Mouse (Mus musculus) heart, postnatal 0 days (tissue): ENCODE measurements at regions not wholly inside any gene's neighbourhood (a gene's known extent, or its start where the extent isn't known, plus 50 kb on each side); places are given as distances from the start of the nearest gene placed in this dataset.
A peak's percentile ranks its signal among the peaks of the same experiment; 100 is the strongest.

Experiments used
- ATAC-seq: fragments of 200-750 bp; cut with Nextera tagmentation; 2 replicates; pipeline ENCODE4 v1.8.0; 2017; ENCODE audit warnings: low read depth, moderate number of reproducible peaks, moderate library complexity; ENCODE audit not compliant: insufficient read depth
- DNase-seq: peaks from one replicate; pipeline ENCODE4 v3.0.0-alpha.2; 2016; ENCODE audit warnings: low spot score
- H3K27ac ChIP-seq: fragments of 300-500 bp; sonication (generic); 2 replicates; pipeline ENCODE4 v1.5.1; 2014; ENCODE audit warnings: low read depth, mild to moderate bottlenecking
- H3K27me3 ChIP-seq: fragments of 300-500 bp; sonication (generic); 2 replicates; pipeline ENCODE4 v1.6.1; 2014; ENCODE audit warnings: low read length, mixed read lengths; ENCODE audit not compliant: control insufficient read depth, insufficient read depth
- H3K36me3 ChIP-seq: fragments of 300-500 bp; sonication (generic); replicated peaks from 2 replicates; pipeline ENCODE4 v1.6.1; 2014; ENCODE audit warnings: low read length, mixed read lengths; ENCODE audit not compliant: control insufficient read depth, insufficient read depth
- H3K4me1 ChIP-seq: fragments of 300-500 bp; sonication (generic); 2 replicates; pipeline ENCODE4 v1.6.1; 2014; ENCODE audit warnings: antibody characterized with exemption; ENCODE audit not compliant: control insufficient read depth, insufficient read depth
- H3K4me2 ChIP-seq: fragments of 300-500 bp; sonication (generic); 2 replicates; pipeline ENCODE4 v1.6.1; 2014; ENCODE audit warnings: low read depth, mild to moderate bottlenecking, low read length, moderate library complexity
- H3K4me3 ChIP-seq: fragments of 300-500 bp; sonication (generic); 2 replicates; pipeline ENCODE4 v1.5.1; 2014; ENCODE audit warnings: low read depth, low read length
- H3K9ac ChIP-seq: fragments of 300-500 bp; sonication (generic); replicated peaks from 2 replicates; pipeline ENCODE4 v1.6.1; 2014; ENCODE audit warnings: low read depth, low read length, mixed read lengths
- H3K9me3 ChIP-seq: fragments of 300-500 bp; sonication (generic); replicated peaks from 2 replicates; pipeline ENCODE4 v1.6.1; 2016; ENCODE audit warnings: low read length; ENCODE audit not compliant: control insufficient read depth
- CTCF ChIP-seq: IDR thresholded peaks from 2 replicates; pipeline ENCODE4 v1.5.1; 2016; ENCODE audit warnings: antibody characterized with exemption, control low read depth, low read depth
- EP300 ChIP-seq: IDR thresholded peaks from 2 replicates; pipeline ENCODE4 v1.6.1; 2016; ENCODE audit warnings: antibody characterized with exemption, low read depth
- WGBS: fragments of 180-500 bp; shearing (Covaris S2); extraction: QIAGEN DNeasy Blood & Tissue Kit; methylation state at CpG from one replicate; pipeline ENCODE4 v1.1.7; 2014; 5-methylcytosine and 5-hydroxymethylcytosine counted together

DNA sequence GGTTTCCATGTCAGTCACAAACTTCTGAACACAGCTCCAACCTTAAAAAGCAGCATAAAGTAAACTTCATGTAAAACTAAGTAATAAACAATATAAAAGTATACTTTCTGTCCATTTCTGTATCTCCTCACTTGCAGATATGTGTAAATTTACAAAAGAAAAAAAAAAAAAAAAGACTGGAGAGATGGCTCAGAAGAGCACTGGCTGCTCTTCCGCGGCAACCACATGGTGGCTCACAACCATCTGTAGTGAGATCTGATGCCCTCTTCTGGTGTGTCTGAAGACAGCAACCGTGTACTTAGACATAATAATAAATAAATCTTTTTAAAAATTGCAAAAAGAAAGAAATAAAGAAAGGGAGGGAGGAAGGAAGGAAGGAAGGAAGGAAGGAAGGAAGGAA is 171.9 kb upstream of the Zpld1 start:
- 63% methylated on average over 3 of the region's 3 CpGs for WGBS
- Histone ChIP-seq H3K4me3 (no peak overlapping the region), H3K4me2 (no peak overlapping the region), H3K27me3 (no peaks in the 10 kb centered on the region), H3K27ac (no peak overlapping the region), H3K4me1 (no peaks in the 10 kb centered on the region), H3K36me3 (no peaks in the 10 kb centered on the region), H3K9ac (no peak overlapping the region), H3K9me3 (no peaks in the 10 kb centered on the region)
- DNase-seq = no peak
- TF ChIP-seq EP300 (no peak), CTCF (no peak)
- ATAC-seq = no peak

DNA sequence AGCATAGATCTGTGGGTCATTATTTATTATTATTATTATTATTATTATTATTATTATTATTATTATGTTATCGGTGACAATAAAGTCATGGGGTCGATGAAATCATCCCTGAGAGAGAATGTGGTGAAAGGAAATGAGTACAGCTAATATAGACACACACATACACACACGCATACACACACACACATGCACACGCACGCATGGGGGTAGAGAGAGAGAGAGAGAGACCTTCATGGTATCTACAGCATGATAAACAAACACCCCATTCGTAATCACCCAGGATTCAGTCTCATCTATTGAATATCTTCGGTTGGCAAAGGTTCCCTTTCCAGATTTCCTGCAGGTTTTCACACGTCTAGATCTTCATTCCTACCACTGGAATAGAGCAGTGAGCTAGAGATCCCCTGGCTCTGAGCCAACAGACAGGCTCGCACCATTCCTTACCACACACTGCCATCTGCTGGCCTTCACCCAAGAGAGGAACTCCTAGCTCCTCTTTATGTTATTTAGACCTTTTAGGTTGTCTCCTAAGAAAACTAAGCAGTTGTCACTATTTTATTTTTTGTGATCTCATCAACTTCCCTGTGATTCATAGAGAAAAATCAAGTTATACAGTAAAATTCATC is 171.2 kb upstream of the Zpld1 start:
- no peak; the same call in 1 of the 2 replicates for ATAC-seq
- Histone ChIP-seq H3K9ac (no peak overlapping the region), H3K4me3 (no peak overlapping the region), H3K27me3 (no peaks in the 10 kb centered on the region), H3K4me1 (no peaks in the 10 kb centered on the region), H3K36me3 (no peaks in the 10 kb centered on the region), H3K27ac (no peak overlapping the region), H3K4me2 (no peak overlapping the region), H3K9me3 (no peaks in the 10 kb centered on the region)
- WGBS = 43% methylated on average over 9 of the region's 9 CpGs
- TF ChIP-seq CTCF (peak; percentile 75), EP300 (no peak)
- peak; percentile 77 for DNase-seq

DNA sequence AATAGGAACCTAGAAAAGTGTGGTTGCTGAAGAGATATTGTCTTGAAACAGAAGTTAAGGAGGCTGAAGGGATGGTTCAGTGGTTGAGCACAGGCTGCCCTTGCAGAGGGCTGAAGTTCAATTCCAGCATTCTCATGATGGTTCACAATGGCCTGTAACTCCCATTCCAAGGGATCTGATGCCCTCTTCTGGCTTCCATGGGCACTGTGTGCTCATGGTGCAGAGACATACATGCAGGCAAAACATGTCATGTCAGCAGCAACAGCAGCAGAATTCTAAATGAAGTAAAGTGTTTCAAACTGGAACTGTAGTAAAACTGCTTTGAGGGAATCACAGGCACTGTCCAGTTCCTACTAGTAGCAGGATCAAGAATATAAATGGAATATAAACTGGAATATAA is 162.7 kb upstream of the Zpld1 start:
- TF ChIP-seq EP300 = no peak
- TF ChIP-seq CTCF = peak; percentile 54
- DNase-seq (no peak), ATAC-seq (no peak)
- no peaks in the 10 kb centered on the region for H3K27me3 ChIP-seq
- no peak overlapping the region for H3K4me3 ChIP-seq
- H3K36me3 ChIP-seq = no peaks in the 10 kb centered on the region
- no peak overlapping the region for H3K9ac ChIP-seq
- no peak overlapping the region for H3K4me2 ChIP-seq
- no peak overlapping the region for H3K27ac ChIP-seq
- no peaks in the 10 kb centered on the region for H3K9me3 ChIP-seq
- H3K4me1 ChIP-seq = no peaks in the 10 kb centered on the region

DNA sequence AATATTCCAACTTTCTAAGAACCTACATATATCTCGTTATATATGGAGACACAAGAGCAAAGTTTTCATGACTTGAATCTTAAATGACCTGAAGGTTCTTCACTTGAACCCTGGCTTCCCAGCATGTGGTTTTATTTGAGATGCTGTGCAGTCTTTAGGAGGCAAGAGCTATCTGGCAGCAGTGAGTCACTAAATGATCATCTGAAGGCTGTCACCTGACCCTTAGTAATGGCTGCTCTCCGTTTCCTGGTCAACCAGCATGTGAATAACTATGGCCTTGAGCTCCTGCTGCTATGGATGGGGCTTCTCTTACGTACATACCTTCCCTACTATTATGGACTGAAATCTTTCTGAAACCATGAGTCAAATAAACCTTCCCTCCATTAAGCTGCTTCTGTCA is 149.8 kb upstream of the Zpld1 start:
- DNase-seq (no peak), ATAC-seq (no peak)
- Histone ChIP-seq H3K27ac (no peak overlapping the region), H3K4me3 (no peak overlapping the region), H3K4me1 (no peaks in the 10 kb centered on the region), H3K9me3 (no peaks in the 10 kb centered on the region), H3K27me3 (no peaks in the 10 kb centered on the region), H3K9ac (no peak overlapping the region), H3K4me2 (no peak overlapping the region), H3K36me3 (no peaks in the 10 kb centered on the region)
- 68% methylated on average over 3 of the region's 3 CpGs for WGBS
- TF ChIP-seq CTCF (no peak), EP300 (no peak)

DNA sequence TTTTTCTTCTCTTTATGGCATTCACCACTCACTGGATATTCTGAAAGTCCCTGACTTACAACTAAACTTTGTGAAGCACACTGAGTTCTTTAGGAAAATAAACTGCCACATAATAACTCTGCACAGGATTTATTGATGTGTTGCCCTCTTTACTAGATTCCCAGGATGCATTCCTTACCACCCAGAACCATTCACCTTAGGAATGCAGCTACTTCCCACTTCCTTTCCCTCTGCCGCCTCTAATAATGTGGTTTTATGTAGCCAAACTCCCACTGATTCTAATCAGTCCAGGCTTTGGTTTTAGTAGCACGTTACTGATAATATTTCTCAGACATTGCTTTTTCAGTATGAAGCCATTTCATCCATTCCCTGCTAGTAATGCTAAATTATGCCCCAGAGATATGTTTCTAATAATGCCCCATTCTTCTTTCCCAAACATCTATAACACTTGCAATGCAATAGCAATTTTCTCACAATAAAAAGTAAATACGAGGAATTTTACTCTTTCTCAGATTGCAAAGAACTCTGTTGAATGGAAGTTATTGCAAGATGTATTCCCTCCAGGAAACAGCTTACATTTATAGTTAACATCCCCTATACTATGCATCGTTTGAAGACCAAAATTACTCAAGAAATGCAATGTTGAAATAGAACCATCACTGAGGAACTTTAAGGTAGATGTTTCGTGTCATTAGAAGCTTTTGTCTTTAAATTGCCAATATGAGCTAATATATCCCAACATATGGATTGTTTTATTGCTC is 145.2 kb upstream of the Zpld1 start:
- Histone ChIP-seq H3K4me3 (no peak overlapping the region), H3K27me3 (no peaks in the 10 kb centered on the region), H3K36me3 (no peaks in the 10 kb centered on the region), H3K9ac (no peak overlapping the region), H3K4me2 (no peak overlapping the region), H3K4me1 (no peaks in the 10 kb centered on the region), H3K27ac (no peak overlapping the region), H3K9me3 (no peaks in the 10 kb centered on the region)
- ATAC-seq (no peak), DNase-seq (no peak)
- TF ChIP-seq CTCF (no peak), EP300 (no peak)
- 55% methylated on average over 5 of the region's 5 CpGs for WGBS
